In the genomic region with DNA sequence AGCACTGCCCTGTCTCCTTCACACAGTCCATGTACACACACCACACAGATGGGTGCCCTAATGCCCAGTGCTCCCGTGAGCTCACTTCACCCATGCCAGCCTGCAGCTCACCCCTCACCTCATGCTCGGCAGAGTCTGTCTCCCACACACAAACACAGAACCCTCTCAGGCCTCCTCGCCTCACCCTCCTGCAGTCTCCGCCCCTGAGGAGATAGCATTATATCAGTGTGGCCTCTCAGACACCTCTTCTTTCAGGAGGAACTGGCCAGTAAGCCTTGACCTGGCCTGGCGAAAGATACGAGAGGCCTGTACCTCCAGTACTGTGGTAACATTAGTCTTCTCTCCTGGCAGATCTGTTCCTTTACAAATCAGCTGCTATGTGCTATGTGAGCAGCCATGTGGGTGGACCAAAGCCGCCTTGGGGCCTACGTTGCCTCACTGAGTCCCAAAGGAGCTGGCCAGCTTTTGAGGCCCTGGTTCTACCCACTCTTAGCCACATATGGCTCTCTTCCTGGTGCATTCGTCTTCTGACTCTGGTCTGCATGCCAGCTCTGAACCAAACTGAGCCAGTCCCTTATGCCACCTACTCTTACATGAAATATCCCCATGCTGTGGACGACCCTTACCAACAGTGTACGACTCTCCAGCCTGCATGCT, we compare ENCODE assay signal across 14 mouse cellular contexts.
DNase-seq lines count a peak whose midpoint lies in the region; ATAC-seq lines count a peak whose summit lies in the region.
"Had no signal": no experiment of that assay in that cellular context is flagged by ENCODE, and none has a peak within 500 bp of the region (broad histone marks: within the 10 kb centered on the region; RNA-seq: fewer than 3 reads in every experiment).

No protein-coding gene starts in this region.

- H3K4me3 ChIP-seq in hindbrain, embryonic 13.5 days, result no peak overlapping the region
- no peak overlapping the region for H3K4me3 ChIP-seq in hindbrain, embryonic 12.5 days
- H3K4me3 ChIP-seq in intestine, embryonic 15.5 days (replicated peaks), result no peak overlapping the region
- H3K4me3 ChIP-seq: forebrain, embryonic 12.5 days; gastrocnemius, adult 2 months; heart, embryonic 15.5 days; stomach, embryonic 15.5 days had no signal

- no peaks in the 10 kb centered on the region for H3K9me3 ChIP-seq in hindbrain, embryonic 13.5 days
- no peaks in the 10 kb centered on the region for H3K9me3 ChIP-seq in hindbrain, embryonic 12.5 days (replicated peaks)
- no peaks in the 10 kb centered on the region for H3K9me3 ChIP-seq in intestine, embryonic 15.5 days
- H3K9me3 ChIP-seq: forebrain, embryonic 12.5 days; heart, embryonic 15.5 days; stomach, embryonic 15.5 days had no signal

- H3K27me3 ChIP-seq in hindbrain, embryonic 13.5 days, result no peaks in the 10 kb centered on the region
- H3K27me3 ChIP-seq in hindbrain, embryonic 12.5 days, result no peaks in the 10 kb centered on the region
- H3K27me3 ChIP-seq in intestine, embryonic 15.5 days (replicated peaks), result no peaks in the 10 kb centered on the region
- H3K27me3 ChIP-seq: forebrain, embryonic 12.5 days; heart, embryonic 15.5 days; stomach, embryonic 15.5 days had no signal

- H3K9ac ChIP-seq in hindbrain, embryonic 13.5 days, result peak overlapping the region; percentile 29; the same call in 1 of the 2 replicates
- no peak overlapping the region for H3K9ac ChIP-seq in hindbrain, embryonic 12.5 days
- no peak overlapping the region for H3K9ac ChIP-seq in intestine, embryonic 15.5 days
- H3K9ac ChIP-seq: forebrain, embryonic 12.5 days; heart, embryonic 15.5 days; stomach, embryonic 15.5 days had no signal

- H3K4me2 ChIP-seq in hindbrain, embryonic 13.5 days, result no peak overlapping the region
- H3K4me2 ChIP-seq in hindbrain, embryonic 12.5 days (replicated peaks), result no peak overlapping the region
- H3K4me2 ChIP-seq in intestine, embryonic 15.5 days (replicated peaks), result no peak overlapping the region
- H3K4me2 ChIP-seq: forebrain, embryonic 12.5 days; heart, embryonic 15.5 days; stomach, embryonic 15.5 days had no signal

- 83% methylated on average over 11 of the region's 11 CpGs for WGBS in hindbrain, embryonic 13.5 days
- WGBS in hindbrain, embryonic 12.5 days, result 83% methylated on average over 11 of the region's 11 CpGs
- WGBS in intestine, embryonic 15.5 days, result 81% methylated on average over 11 of the region's 11 CpGs

- H3K27ac ChIP-seq in hindbrain, embryonic 13.5 days, result no peak overlapping the region
- no peak overlapping the region for H3K27ac ChIP-seq in hindbrain, embryonic 12.5 days
- no peak overlapping the region for H3K27ac ChIP-seq in intestine, embryonic 15.5 days
- H3K27ac ChIP-seq: forebrain, embryonic 12.5 days; gastrocnemius, adult 2 months; heart, embryonic 15.5 days; stomach, embryonic 15.5 days had no signal

- DNase-seq in adrenal gland, postnatal 10 days, result peak; percentile 26
- DNase-seq in adrenal gland, postnatal 25 days, result no peak
- peak; percentile 28 for DNase-seq in testis, postnatal 14 days (ENCODE audit: low spot score)
- no peak for DNase-seq in testis, postnatal 10 days (ENCODE audit: low spot score)
- DNase-seq: cerebellum, adult 2 months; gastrocnemius, adult 2 months; kidney, postnatal 14 days had no signal

- ATAC-seq in hindbrain, embryonic 13.5 days (ENCODE audit: low FRiP score), result no peak
- no peak for ATAC-seq in hindbrain, embryonic 12.5 days (ENCODE audit: low FRiP score)
- no peak for ATAC-seq in intestine, embryonic 15.5 days
- no peak for ATAC-seq in cerebellum, adult (ENCODE audit: insufficient number of reproducible peaks, low FRiP score, low TSS enrichment)

- H3K4me1 ChIP-seq in hindbrain, embryonic 13.5 days (replicated peaks), result peaks cover 45% of the 10 kb centered on the region
- H3K4me1 ChIP-seq in hindbrain, embryonic 12.5 days, result peaks cover 15% of the 10 kb centered on the region
- H3K4me1 ChIP-seq in intestine, embryonic 15.5 days (replicated peaks), result peaks cover 9% of the 10 kb centered on the region

- H3K36me3 ChIP-seq in hindbrain, embryonic 13.5 days, result no peaks in the 10 kb centered on the region
- no peaks in the 10 kb centered on the region for H3K36me3 ChIP-seq in hindbrain, embryonic 12.5 days
- no peaks in the 10 kb centered on the region for H3K36me3 ChIP-seq in intestine, embryonic 15.5 days
- H3K36me3 ChIP-seq: forebrain, embryonic 12.5 days; heart, embryonic 15.5 days; stomach, embryonic 15.5 days had no signal

Comparison
In these comparisons a context has a peak if more than half of its experiments do, and no peak if none do; other contexts are left out.
1. DNase-seq: peak in adrenal gland, postnatal 10 days (single experiment) and testis, postnatal 14 days (single experiment); none in adrenal gland, postnatal 25 days (single experiment) and testis, postnatal 10 days (single experiment).